ENCODE assay signal across 9 mouse cellular contexts in the genomic region with DNA sequence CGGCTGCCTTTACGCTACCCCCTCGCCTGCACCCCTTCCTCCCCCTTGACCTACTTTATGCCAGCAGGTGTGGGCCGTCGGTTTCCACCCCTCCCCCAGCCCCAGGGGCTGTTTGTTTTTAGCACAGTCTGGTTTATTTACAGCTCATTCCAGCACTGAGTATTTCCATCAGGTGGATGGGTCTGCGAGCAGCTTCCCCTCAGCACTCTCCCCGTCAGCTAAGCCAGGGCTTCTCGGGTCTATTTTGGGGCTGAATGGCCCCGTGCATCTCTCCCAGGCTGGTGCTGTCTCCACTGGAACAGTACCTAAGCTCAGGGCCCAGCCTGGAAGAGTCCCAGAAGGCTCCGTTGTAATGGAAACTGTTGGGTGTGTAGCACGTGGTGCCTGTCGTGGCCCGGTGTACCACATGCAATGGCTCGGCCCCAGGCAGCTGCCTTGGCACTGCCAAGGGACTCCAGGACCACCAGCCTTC. TPM values are rescaled to one million over a fixed set of nuclear protein-coding genes. Genes with fewer than 3 reads are reported as not detected.
DNase-seq lines count a peak whose midpoint lies in the region; ATAC-seq and TF ChIP-seq lines count a peak whose summit lies in the region.
"Had no signal": no experiment of that assay in that cellular context is flagged by ENCODE, and none has a peak within 500 bp of the region (broad histone marks: within the 10 kb centered on the region; RNA-seq: fewer than 3 reads in every experiment).

No protein-coding gene starts in this region.

- H3K4me1 ChIP-seq in kidney, embryonic 16.5 days (ENCODE audit: insufficient read depth, low read length): peaks cover 11% of the 10 kb centered on the region
- H3K4me1 ChIP-seq in CH12.LX (ENCODE audit: control insufficient read depth in 1 of 2, insufficient read depth in 2 of 2): peaks cover 16 to 26% of the 10 kb centered on the region in 2 experiments
- H3K4me1 ChIP-seq in forebrain, embryonic 13.5 days: no peaks in the 10 kb centered on the region
- no peaks in the 10 kb centered on the region for H3K4me1 ChIP-seq in midbrain, embryonic 11.5 days (ENCODE audit: control insufficient read depth, insufficient read depth, low read length)
- H3K4me1 ChIP-seq: midbrain, embryonic 12.5 days had no signal

- TF ChIP-seq EP300 in CH12.LX (IDR thresholded peaks at IDR 0.05; ENCODE audit: low read length): peak; percentile 81

- H3K4me2 ChIP-seq in kidney, embryonic 16.5 days (replicated peaks; ENCODE audit: low read depth, low read length): no peak overlapping the region
- no peak overlapping the region for H3K4me2 ChIP-seq in CH12.LX (ENCODE audit: insufficient read depth, low read depth, poor library complexity, severe bottlenecking)
- H3K4me2 ChIP-seq in forebrain, embryonic 13.5 days: no peak overlapping the region
- no peak overlapping the region for H3K4me2 ChIP-seq in midbrain, embryonic 11.5 days
- H3K4me2 ChIP-seq: midbrain, embryonic 12.5 days had no signal

- no peak for ATAC-seq in kidney, embryonic 16.5 days (ENCODE audit: low FRiP score, low TSS enrichment)
- ATAC-seq in forebrain, embryonic 13.5 days: no peak
- no peak for ATAC-seq in midbrain, embryonic 11.5 days (ENCODE audit: low FRiP score)

- 0 out of 2 replicates have a peak overlapping the region, but pooled peaks have one; percentile 17 for H3K27ac ChIP-seq in kidney, embryonic 16.5 days (ENCODE audit: low read length)
- no peak overlapping the region for H3K27ac ChIP-seq in CH12.LX (ENCODE audit: insufficient read depth, low read depth)
- H3K27ac ChIP-seq in forebrain, embryonic 13.5 days: no peak overlapping the region
- H3K27ac ChIP-seq in midbrain, embryonic 11.5 days (ENCODE audit: low read depth, low read length): no peak overlapping the region
- H3K27ac ChIP-seq: midbrain, embryonic 12.5 days had no signal

- H3K4me3 ChIP-seq in kidney, embryonic 16.5 days (ENCODE audit: low read length): no peak overlapping the region
- H3K4me3 ChIP-seq in CH12.LX (replicated peaks in 1 of 3; ENCODE audit: low read depth in 2 of 3, low read length in 2 of 3, poor library complexity in 1 of 3): no peak overlapping the region
- no peak overlapping the region for H3K4me3 ChIP-seq in forebrain, embryonic 13.5 days
- H3K4me3 ChIP-seq in midbrain, embryonic 11.5 days (ENCODE audit: low read depth, low read length): no peak overlapping the region
- H3K4me3 ChIP-seq: midbrain, embryonic 12.5 days had no signal

- H3K36me3 ChIP-seq in kidney, embryonic 16.5 days (ENCODE audit: insufficient read depth, low read length): no peaks in the 10 kb centered on the region
- no peaks in the 10 kb centered on the region for H3K36me3 ChIP-seq in CH12.LX (replicated peaks in 1 of 2; ENCODE audit: control insufficient read depth in 1 of 2, insufficient read depth in 1 of 2, low read length in 1 of 2)
- no peaks in the 10 kb centered on the region for H3K36me3 ChIP-seq in forebrain, embryonic 13.5 days (ENCODE audit: poor library complexity, severe bottlenecking)
- H3K36me3 ChIP-seq in midbrain, embryonic 11.5 days (ENCODE audit: control insufficient read depth, insufficient read depth, low read length): no peaks in the 10 kb centered on the region
- H3K36me3 ChIP-seq: midbrain, embryonic 12.5 days had no signal

- H3K27me3 ChIP-seq in kidney, embryonic 16.5 days (ENCODE audit: insufficient read depth, low read length): no peaks in the 10 kb centered on the region
- H3K27me3 ChIP-seq in CH12.LX (replicated peaks): no peaks in the 10 kb centered on the region
- no peaks in the 10 kb centered on the region for H3K27me3 ChIP-seq in forebrain, embryonic 13.5 days
- no peaks in the 10 kb centered on the region for H3K27me3 ChIP-seq in midbrain, embryonic 11.5 days (ENCODE audit: control insufficient read depth, insufficient read depth, low read length)
- H3K27me3 ChIP-seq: midbrain, embryonic 12.5 days had no signal

- no peak for TF ChIP-seq RAD21 in CH12.LX (IDR thresholded peaks at IDR 0.05; ENCODE audit: low read depth, low read length)

- dilution Hi-C loops in CH12.LX (cut with MboI; ENCODE audit: extremely low pct_ligation_motif_present, extremely low pct_unique_long_range_greater_than_20kb, low sequenced_read_pairs): no loop called here

- intact Hi-C loops in gastrocnemius, postnatal 14 days (cut with DNase I; ENCODE audit: low total_unique reads): no loop called here

- no peaks in the 10 kb centered on the region for H3K79me2 ChIP-seq in CH12.LX (replicated peaks; ENCODE audit: control insufficient read depth, extremely low read depth, insufficient read depth, poor library complexity, severe bottlenecking)

- WGBS in kidney, embryonic 16.5 days: 32% methylated on average over 14 of the region's 14 CpGs
- WGBS in forebrain, embryonic 13.5 days: 79% methylated on average over 14 of the region's 14 CpGs
- 83% methylated on average over 14 of the region's 14 CpGs for WGBS in midbrain, embryonic 11.5 days

- in situ Hi-C loops in CH12.LX (cut with MboI; ENCODE audit: low pct_ligation_motif_present, low pct_unique_long_range_greater_than_20kb, low sequenced_read_pairs): no loop called here

- no peaks in the 10 kb centered on the region for H3K9me3 ChIP-seq in kidney, embryonic 16.5 days (ENCODE audit: low read length)
- no peaks in the 10 kb centered on the region for H3K9me3 ChIP-seq in CH12.LX (replicated peaks; ENCODE audit: low read length)
- no peaks in the 10 kb centered on the region for H3K9me3 ChIP-seq in forebrain, embryonic 13.5 days (replicated peaks)
- no peaks in the 10 kb centered on the region for H3K9me3 ChIP-seq in midbrain, embryonic 11.5 days (ENCODE audit: control insufficient read depth, low read length)
- H3K9me3 ChIP-seq: midbrain, embryonic 12.5 days had no signal

- no peak for TF ChIP-seq CTCF in CH12.LX (conservative IDR thresholded peaks at IDR 0.05 in 1 of 2, IDR thresholded peaks at IDR 0.05 in 1 of 2; ENCODE audit: low read depth in 2 of 2, low read length in 2 of 2)

- no peak; the same call in 1 of the 2 replicates for TF ChIP-seq POLR2A in CH12.LX (IDR thresholded peaks at IDR 0.05; ENCODE audit: low read depth, low read length)

- DNase-seq in kidney, postnatal 4 days: no peak
- DNase-seq in CH12.LX (ENCODE audit: extremely low read depth): peak; percentile 73
- peak; percentile 35 for DNase-seq in gastrocnemius, postnatal 14 days
- DNase-seq in thymus, adult 18-20 months: peak; percentile 91 to 95
- no peak for DNase-seq in ovary, postnatal 36 days (ENCODE audit: low spot score)
- no peak for DNase-seq in midbrain, embryonic 11.5 days (ENCODE audit: low spot score, missing footprints)

- no peak overlapping the region for H3K9ac ChIP-seq in kidney, embryonic 16.5 days (replicated peaks; ENCODE audit: low read length)
- H3K9ac ChIP-seq in CH12.LX (ENCODE audit: insufficient read depth, low read depth): no peak overlapping the region
- no peak overlapping the region for H3K9ac ChIP-seq in forebrain, embryonic 13.5 days
- H3K9ac ChIP-seq in midbrain, embryonic 11.5 days (ENCODE audit: low read length): no peak overlapping the region
- H3K9ac ChIP-seq: midbrain, embryonic 12.5 days had no signal

TF ChIP-seq in CH12.LX, 34 proteins besides CTCF, POLR2A, EP300 and RAD21 (continues in another document):
- TF ChIP-seq MXI1 (IDR thresholded peaks at IDR 0.05; ENCODE audit: low read depth, low read length): no peak
- no peak for TF ChIP-seq ZNF384 (IDR thresholded peaks at IDR 0.05; ENCODE audit: low read depth, low read length)
- TF ChIP-seq MAX (IDR thresholded peaks at IDR 0.05; ENCODE audit: low read length): peak; percentile 90
- peak; percentile 82 for TF ChIP-seq IRF4 (IDR thresholded peaks at IDR 0.05; ENCODE audit: low read depth, low read length)
- no peak for TF ChIP-seq PAX5 (IDR thresholded peaks at IDR 0.05; ENCODE audit: low read length)
- TF ChIP-seq TCF12 (IDR thresholded peaks at IDR 0.05; ENCODE audit: low read depth, low read length): peak; percentile 78
- TF ChIP-seq NRF1 (IDR thresholded peaks at IDR 0.05; ENCODE audit: low read depth, low read length): no peak
- no peak for TF ChIP-seq JUND (conservative IDR thresholded peaks at IDR 0.05; ENCODE audit: low read depth, low read length)
- TF ChIP-seq HCFC1 (IDR thresholded peaks at IDR 0.05; ENCODE audit: low read depth, low read length): no peak
- no peak for TF ChIP-seq UBTF (IDR thresholded peaks at IDR 0.05; ENCODE audit: low read depth, low read length)
- TF ChIP-seq SIN3A (IDR thresholded peaks at IDR 0.05; ENCODE audit: low read length): peak; percentile 31; the same call in 1 of the 2 replicates
- TF ChIP-seq ELF1 (IDR thresholded peaks at IDR 0.05; ENCODE audit: low read depth, low read length): no peak
- TF ChIP-seq TBP (conservative IDR thresholded peaks at IDR 0.05; ENCODE audit: low read depth, low read length): no peak
- no peak for TF ChIP-seq NELFE (IDR thresholded peaks at IDR 0.05; ENCODE audit: low read depth, low read length)
- TF ChIP-seq GABPA (IDR thresholded peaks at IDR 0.05; ENCODE audit: insufficient replicate concordance, low read depth, low read length): no peak
- peak; percentile 73; the same call in 1 of the 2 replicates for TF ChIP-seq CHD2 (IDR thresholded peaks at IDR 0.05; ENCODE audit: low read length)
- TF ChIP-seq USF2 (conservative IDR thresholded peaks at IDR 0.05; ENCODE audit: low read depth, low read length): peak; percentile 24; the same call in 1 of the 2 replicates
- TF ChIP-seq SMC3 (IDR thresholded peaks at IDR 0.05; ENCODE audit: low read depth, low read length): 0 out of 2 replicates have a peak, but pooled peaks have one; percentile 1
- TF ChIP-seq E2F4 (IDR thresholded peaks at IDR 0.05; ENCODE audit: insufficient replicate concordance, low read depth, low read length): no peak
- no peak for TF ChIP-seq CHD1 (IDR thresholded peaks at IDR 0.05; ENCODE audit: low read depth, low read length)
- TF ChIP-seq JUN (IDR thresholded peaks at IDR 0.05; ENCODE audit: insufficient read depth, low read depth, low read length): no peak
- TF ChIP-seq MYC (IDR thresholded peaks at IDR 0.05; ENCODE audit: low read depth, low read length): no peak; the same call in none of the 2 replicates
- TF ChIP-seq ZKSCAN1 (IDR thresholded peaks at IDR 0.05; ENCODE audit: borderline replicate concordance, low read depth, low read length): no peak
- no peak for TF ChIP-seq ZC3H11A (IDR thresholded peaks at IDR 0.05; ENCODE audit: low read depth, low read length)

RNA-seq across cellular contexts. Expression of gene Colq, which starts 35.1 kb away (rescaled TPM):
- polyA plus RNA-seq in kidney, embryonic 16.5 days (2015; fragmentation: Nextera tagmentation; extraction: Ambion mirVana): 2.8 and 3.2 TPM in 2 replicates
- total RNA-seq in CH12.LX (2012; rRNA removed) (2.5 and 4.2 TPM in 2 replicates), CH12.LX (2014; rRNA removed) (1.5 and 1.7 TPM in 2 replicates)
- polyA plus RNA-seq in CH12.LX (2012; ENCODE audit: insufficient read length, low read depth): 4.6 and 5.1 TPM in 2 replicates
- total RNA-seq in gastrocnemius, postnatal 14 days (2021): 1 to 10 TPM; 8.3 to 9.4 TPM
- polyA plus RNA-seq in forebrain, embryonic 13.5 days (2015; fragmentation: Nextera tagmentation; extraction: Ambion mirVana): not detected in 2 replicates
- 0.04 TPM in 1 of 2 replicates, not detected in the other for polyA plus RNA-seq in midbrain, embryonic 11.5 days (2014; fragmentation: Nextera tagmentation; extraction: Ambion mirVana)

Comparison
In these comparisons a context has a peak if more than half of its experiments do, and no peak if none do; other contexts are left out.
1. DNase-seq: peak in CH12.LX (single experiment), gastrocnemius, postnatal 14 days (single experiment) and thymus, adult 18-20 months (2 of 2); none in kidney, postnatal 4 days (0 of 2), ovary, postnatal 36 days (single experiment) and midbrain, embryonic 11.5 days (single experiment).